Mouse (Mus musculus) bone marrow macrophage, adult 2 months (primary cell): ENCODE results near the gene Yars2.

Experiments
- CTCF ChIP-seq: IDR thresholded peaks from 2 replicates; pipeline ENCODE4 v1.5.1; 2012; ENCODE audit warnings: low read depth, mild to moderate bottlenecking, low read length, moderate library complexity
- POLR2A ChIP-seq: IDR thresholded peaks from 2 replicates; pipeline ENCODE4 v1.6.1; 2012; ENCODE audit warnings: mild to moderate bottlenecking, low read depth, low read length, borderline replicate concordance

DNA sequence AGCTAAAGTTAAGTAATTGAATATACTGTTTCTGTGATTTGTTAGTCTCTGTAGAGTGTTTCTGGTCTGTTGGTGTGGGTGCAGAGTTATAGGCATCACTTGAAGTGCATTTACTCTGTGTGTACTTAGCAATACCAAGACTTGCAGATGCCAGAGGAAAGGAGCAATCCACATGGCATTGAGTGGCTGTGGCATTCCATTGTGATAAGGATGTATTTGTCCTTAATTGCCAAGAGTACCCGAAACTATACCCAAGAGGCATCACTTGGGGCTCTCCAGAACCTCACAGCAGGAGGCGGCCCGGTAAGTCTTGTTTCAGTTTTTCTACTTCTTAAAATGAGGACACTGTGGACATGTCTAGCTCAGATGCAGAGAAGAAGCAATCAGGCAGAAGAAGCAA lies 40.3 kb upstream of the Yars2 start:
- no peak for TF ChIP-seq POLR2A
- no peak for TF ChIP-seq CTCF
